Mouse (Mus musculus) liver, embryonic 16.5 days (tissue): ENCODE measurements around the gene Dgcr8. TPM values are rescaled to one million over a fixed set of nuclear protein-coding genes. Genes with fewer than 3 reads are reported as not detected.
"Not testable (repeated sequence)": the region's sequence is repeated elsewhere in the genome, so short reads cannot be mapped to it uniquely, and the experiment has no call there.

Source experiments
- ATAC-seq: fragments of 200-750 bp; cut with Nextera tagmentation; 2 replicates; pipeline ENCODE4 v1.8.0; 2017; ENCODE audit warnings: low read depth, mild to moderate bottlenecking, moderate number of reproducible peaks, moderate library complexity
- H3K27ac ChIP-seq: fragments of 300-500 bp; sonication (generic); 2 replicates; pipeline ENCODE4 v1.5.1; 2014; ENCODE audit warnings: mild to moderate bottlenecking, low read length
- H3K27me3 ChIP-seq: fragments of 300-500 bp; sonication (generic); 2 replicates; pipeline ENCODE4 v1.6.1; 2014; ENCODE audit warnings: low read depth, low read length, mixed read lengths; ENCODE audit not compliant: control insufficient read depth, insufficient read depth
- H3K36me3 ChIP-seq: fragments of 300-500 bp; sonication (generic); 2 replicates; pipeline ENCODE4 v1.6.1; 2014; ENCODE audit warnings: mild to moderate bottlenecking; ENCODE audit not compliant: control insufficient read depth, insufficient read depth
- H3K4me1 ChIP-seq: fragments of 300-500 bp; sonication (generic); 2 replicates; pipeline ENCODE4 v1.6.1; 2014; ENCODE audit warnings: low read depth, low read length, mixed read lengths; ENCODE audit not compliant: control insufficient read depth
- H3K4me2 ChIP-seq: fragments of 300-500 bp; sonication (generic); 2 replicates; pipeline ENCODE4 v1.6.1; 2014; ENCODE audit warnings: low read depth, low read length, mixed read lengths
- H3K4me3 ChIP-seq: fragments of 300-500 bp; sonication (generic); 2 replicates; pipeline ENCODE4 v1.5.1; 2014; ENCODE audit warnings: low read depth, mild to moderate bottlenecking, low read length
- H3K9ac ChIP-seq: fragments of 300-500 bp; sonication (generic); 2 replicates; pipeline ENCODE4 v1.6.1; 2014; ENCODE audit warnings: low read depth, low read length
- H3K9me3 ChIP-seq: fragments of 300-500 bp; sonication (generic); replicated peaks from 2 replicates; pipeline ENCODE4 v1.6.1; 2016; ENCODE audit warnings: low read length; ENCODE audit not compliant: control insufficient read depth
- WGBS: fragments of 180-500 bp; shearing (Covaris S2); extraction: QIAGEN DNeasy Blood & Tissue Kit; methylation state at CpG from one replicate; pipeline ENCODE4 v1.1.7; 2014; ENCODE audit not compliant: insufficient replicate concordance; 5-methylcytosine and 5-hydroxymethylcytosine counted together
- polyA plus RNA-seq: library from polyadenylated mRNA; unstranded; fragments of >200 nt; fragmentation: Nextera tagmentation; extraction: Ambion mirVana; gene quantifications from 2 replicates; pipeline ENCODE4 v1.2.1, GENCODE M21; 2015

The Dgcr8 gene
- polyA plus RNA-seq, 1 experiment from 2014 or later: 10.5 TPM

- WGBS: 74% methylated on average over 2 of the region's 2 CpGs
- Histone ChIP-seq H3K4me2 (no peak overlapping the region), H3K4me3 (no peak overlapping the region), H3K27ac (no peak overlapping the region), H3K36me3 (peaks cover 6% of the 10 kb centered on the region), H3K27me3 (no peaks in the 10 kb centered on the region), H3K9me3 (no peaks in the 10 kb centered on the region), H3K4me1 (no peaks in the 10 kb centered on the region), H3K9ac (no peak overlapping the region)
- ATAC-seq: no peak
Observed at GRCm38 (mm10) chr16:18321443-18321842, 32.4 kb upstream of the Dgcr8 start.

- WGBS: 72% methylated on average over 3 of the region's 3 CpGs
Observed at GRCm38 (mm10) chr16:18318992-18319391, 29.9 kb upstream of the Dgcr8 start.

GRCm38 (mm10) chr16:18308159-18308558 is 19.1 kb upstream of the Dgcr8 start:
- H3K36me3 ChIP-seq: peaks cover 10% of the 10 kb centered on the region
- H3K27me3 ChIP-seq: no peaks in the 10 kb centered on the region
- no peak overlapping the region for H3K9ac ChIP-seq
- no peaks in the 10 kb centered on the region for H3K4me1 ChIP-seq
- 35% methylated on average over 1 of the region's 1 CpGs for WGBS
- no peak for ATAC-seq
- H3K4me3 ChIP-seq: no peak overlapping the region
- H3K9me3 ChIP-seq: no peaks in the 10 kb centered on the region
- H3K4me2 ChIP-seq: no peak overlapping the region
- H3K27ac ChIP-seq: no peak overlapping the region

More at GRCm38 (mm10) chr16:18318992-18319391, 29.9 kb upstream of the Dgcr8 start:
- no peak overlapping the region for H3K4me2 ChIP-seq
- no peaks in the 10 kb centered on the region for H3K4me1 ChIP-seq
- H3K9me3 ChIP-seq: no peaks in the 10 kb centered on the region
- H3K4me3 ChIP-seq: no peak overlapping the region
- H3K36me3 ChIP-seq: peaks cover 6% of the 10 kb centered on the region
- no peak for ATAC-seq
- H3K27me3 ChIP-seq: no peaks in the 10 kb centered on the region
- H3K9ac ChIP-seq: no peak overlapping the region
- no peak overlapping the region for H3K27ac ChIP-seq

- peak overlapping the region; percentile 74 for H3K27ac ChIP-seq
- not testable (repeated sequence) for H3K27me3 ChIP-seq, ATAC-seq, H3K36me3 ChIP-seq, H3K9me3 ChIP-seq
- H3K4me2 ChIP-seq: peak overlapping the region; percentile 57
- peak overlapping the region; percentile 76 for H3K4me3 ChIP-seq
- H3K4me1 ChIP-seq: peaks cover 19% of the 10 kb centered on the region
- H3K9ac ChIP-seq: peak overlapping the region; percentile 55
- WGBS: 1% methylated on average over 10 of the region's 10 CpGs
Observed at GRCm38 (mm10) chr16:18289614-18290013, 568 bp upstream of the Dgcr8 start.

GRCm38 (mm10) chr16:18288581-18289061 is 425 bp downstream of the Dgcr8 start:
- under 1% methylated on average over 26 of the region's 31 CpGs for WGBS
- H3K4me2 ChIP-seq: peak overlapping the region; percentile 94
- no peaks in the 10 kb centered on the region for H3K9me3 ChIP-seq
- H3K27me3 ChIP-seq: no peaks in the 10 kb centered on the region
- peak overlapping the region; percentile 92 for H3K9ac ChIP-seq
- H3K4me3 ChIP-seq: peak overlapping the region; percentile 76
- peak; percentile 86 for ATAC-seq
- peaks cover 19% of the 10 kb centered on the region for H3K4me1 ChIP-seq
- H3K36me3 ChIP-seq: peaks cover 13% of the 10 kb centered on the region
- H3K27ac ChIP-seq: peak overlapping the region; percentile 90

GRCm38 (mm10) chr16:18288166-18288565 is 880 bp downstream of the Dgcr8 start:
- H3K9ac ChIP-seq: peak overlapping the region; percentile 92
- H3K4me2 ChIP-seq: peak overlapping the region; percentile 94
- ATAC-seq: no peak
- H3K27ac ChIP-seq: peak overlapping the region; percentile 90
- peaks cover 18% of the 10 kb centered on the region for H3K36me3 ChIP-seq
- H3K9me3 ChIP-seq: no peaks in the 10 kb centered on the region
- peak overlapping the region; percentile 76 for H3K4me3 ChIP-seq
- H3K4me1 ChIP-seq: peaks cover 19% of the 10 kb centered on the region
- no peaks in the 10 kb centered on the region for H3K27me3 ChIP-seq
- WGBS: 0% methylated on average over 4 of the region's 4 CpGs

- no peak overlapping the region for H3K9ac ChIP-seq
- H3K4me1 ChIP-seq: no peaks in the 10 kb centered on the region
- no peak for ATAC-seq
- WGBS: 83% methylated on average over 2 of the region's 2 CpGs
- H3K4me3 ChIP-seq: no peak overlapping the region
- no peaks in the 10 kb centered on the region for H3K27me3 ChIP-seq
- no peak overlapping the region for H3K4me2 ChIP-seq
- H3K9me3 ChIP-seq: no peaks in the 10 kb centered on the region
- H3K27ac ChIP-seq: no peak overlapping the region
- peaks cover 80% of the 10 kb centered on the region for H3K36me3 ChIP-seq
Observed at GRCm38 (mm10) chr16:18275166-18275565, 13.9 kb downstream of the Dgcr8 start.

- WGBS: 85% methylated on average over 5 of the region's 5 CpGs
- H3K27ac ChIP-seq: no peak overlapping the region
- H3K4me2 ChIP-seq: no peak overlapping the region
- no peaks in the 10 kb centered on the region for H3K9me3 ChIP-seq
- no peak overlapping the region for H3K4me3 ChIP-seq
- H3K36me3 ChIP-seq: peaks cover 69% of the 10 kb centered on the region
- no peak overlapping the region for H3K9ac ChIP-seq
- no peaks in the 10 kb centered on the region for H3K4me1 ChIP-seq
- no peaks in the 10 kb centered on the region for H3K27me3 ChIP-seq
- no peak for ATAC-seq
Observed at GRCm38 (mm10) chr16:18268182-18268581, 20.9 kb downstream of the Dgcr8 start.

- H3K4me1 ChIP-seq: no peaks in the 10 kb centered on the region
- no peaks in the 10 kb centered on the region for H3K27me3 ChIP-seq
- no peak overlapping the region for H3K4me3 ChIP-seq
- no peaks in the 10 kb centered on the region for H3K9me3 ChIP-seq
- 84% methylated on average over 2 of the region's 2 CpGs for WGBS
- no peak overlapping the region for H3K27ac ChIP-seq
- H3K9ac ChIP-seq: no peak overlapping the region
- ATAC-seq: no peak
- no peak overlapping the region for H3K4me2 ChIP-seq
- H3K36me3 ChIP-seq: peaks cover 64% of the 10 kb centered on the region
Observed at GRCm38 (mm10) chr16:18265024-18265423, 24.0 kb downstream of the Dgcr8 start.
